Mouse (Mus musculus) naive thymus-derived CD4-positive, alpha-beta T cell, adult 2 months (primary cell): ENCODE results near the gene Wdr95.
A peak's percentile ranks its signal among the peaks of the same experiment; 100 is the strongest.
"Not testable (repeated sequence)": the region's sequence is repeated elsewhere in the genome, so short reads cannot be mapped to it uniquely, and the experiment has no call there.

ENCODE experiments used
- DNase-seq: peaks from one replicate; pipeline ENCODE4 v3.0.0-alpha.2; 2011; ENCODE audit warnings: low read depth

Gene Wdr95

GRCm38 (mm10) chr5:149517116-149517515 is 11.4 kb upstream of the Wdr95 start:
- no peak for DNase-seq

GRCm38 (mm10) chr5:149520806-149521205 is 7.7 kb upstream of the Wdr95 start:
- DNase-seq = no peak

- peak; percentile 5 for DNase-seq
Observed at GRCm38 (mm10) chr5:149523856-149524241, 4.6 kb upstream of the Wdr95 start.

GRCm38 (mm10) chr5:149524242-149524858 is 4.1 kb upstream of the Wdr95 start:
- DNase-seq = peak; percentile 93

GRCm38 (mm10) chr5:149525055-149525785 is 3.3 kb upstream of the Wdr95 start:
- DNase-seq = peak; percentile 69

GRCm38 (mm10) chr5:149526467-149526951 is 2.0 kb upstream of the Wdr95 start:
- DNase-seq = peak; percentile 88

- not testable (repeated sequence) for DNase-seq
Observed at GRCm38 (mm10) chr5:149527292-149527691, 1.2 kb upstream of the Wdr95 start.

- no peak for DNase-seq
Observed at GRCm38 (mm10) chr5:149533847-149534246, 5.4 kb downstream of the Wdr95 start.

GRCm38 (mm10) chr5:149536005-149536404 is 7.5 kb downstream of the Wdr95 start:
- DNase-seq = no peak

GRCm38 (mm10) chr5:149537796-149538511 is 9.5 kb downstream of the Wdr95 start:
- no peak for DNase-seq

- no peak for DNase-seq
Observed at GRCm38 (mm10) chr5:149538531-149538930, 10.1 kb downstream of the Wdr95 start.

- no peak for DNase-seq
Observed at GRCm38 (mm10) chr5:149539051-149539450, 10.6 kb downstream of the Wdr95 start.

GRCm38 (mm10) chr5:149551179-149551578 is 22.7 kb downstream of the Wdr95 start:
- DNase-seq = no peak

- DNase-seq = peak; percentile 43
Observed at GRCm38 (mm10) chr5:149552742-149553141, 24.3 kb downstream of the Wdr95 start.

GRCm38 (mm10) chr5:149553373-149553772 is 24.9 kb downstream of the Wdr95 start:
- DNase-seq = no peak

- DNase-seq = no peak
Observed at GRCm38 (mm10) chr5:149554397-149554796, 25.9 kb downstream of the Wdr95 start.

- DNase-seq = no peak
Observed at GRCm38 (mm10) chr5:149560903-149561588, 32.6 kb downstream of the Wdr95 start.

- DNase-seq = no peak
Observed at GRCm38 (mm10) chr5:149566026-149566425, 37.5 kb downstream of the Wdr95 start.

GRCm38 (mm10) chr5:149566957-149567356 is 38.5 kb downstream of the Wdr95 start:
- no peak for DNase-seq

GRCm38 (mm10) chr5:149568993-149569392 is 40.5 kb downstream of the Wdr95 start:
- DNase-seq = no peak

GRCm38 (mm10) chr5:149576977-149577376 is 48.5 kb downstream of the Wdr95 start:
- no peak for DNase-seq

GRCm38 (mm10) chr5:149577449-149577848 is 49.0 kb downstream of the Wdr95 start:
- DNase-seq = no peak
